Mouse (Mus musculus): Measurements from ENCODE around the gene Barhl1.

The Barhl1 gene

GRCm38 (mm10) chr2:28860678-28861423 is 55.6 kb downstream of the Barhl1 start:
- no peak for DNase-seq

- DNase-seq, result no peak
Observed at GRCm38 (mm10) chr2:28859303-28859702, 57.2 kb downstream of the Barhl1 start.
